Mouse (Mus musculus): ENCODE measurements around the gene Magi1.

- TF ChIP-seq CTCF (IDR thresholded peaks at IDR 0.05; ENCODE audit: low read depth, low read length) (no peak), POLR2A (IDR thresholded peaks at IDR 0.05; ENCODE audit: extremely low read depth, insufficient read depth, low read length) (no peak)
Observed at GRCm38 (mm10) chr6:94075228-94075627, 208.5 kb downstream of the Magi1 start.
